Mouse (Mus musculus) c-Kit-positive CD71-positive TER-119-positive erythroid progenitor cells, embryonic 14.5 days (primary cell): Measurements from ENCODE around the gene Tsku.

Experiments used
- DNase-seq: peaks from one replicate; pipeline ENCODE4 v3.0.0-alpha.2; 2013; ENCODE audit warnings: low spot score

Tsku gene

DNA sequence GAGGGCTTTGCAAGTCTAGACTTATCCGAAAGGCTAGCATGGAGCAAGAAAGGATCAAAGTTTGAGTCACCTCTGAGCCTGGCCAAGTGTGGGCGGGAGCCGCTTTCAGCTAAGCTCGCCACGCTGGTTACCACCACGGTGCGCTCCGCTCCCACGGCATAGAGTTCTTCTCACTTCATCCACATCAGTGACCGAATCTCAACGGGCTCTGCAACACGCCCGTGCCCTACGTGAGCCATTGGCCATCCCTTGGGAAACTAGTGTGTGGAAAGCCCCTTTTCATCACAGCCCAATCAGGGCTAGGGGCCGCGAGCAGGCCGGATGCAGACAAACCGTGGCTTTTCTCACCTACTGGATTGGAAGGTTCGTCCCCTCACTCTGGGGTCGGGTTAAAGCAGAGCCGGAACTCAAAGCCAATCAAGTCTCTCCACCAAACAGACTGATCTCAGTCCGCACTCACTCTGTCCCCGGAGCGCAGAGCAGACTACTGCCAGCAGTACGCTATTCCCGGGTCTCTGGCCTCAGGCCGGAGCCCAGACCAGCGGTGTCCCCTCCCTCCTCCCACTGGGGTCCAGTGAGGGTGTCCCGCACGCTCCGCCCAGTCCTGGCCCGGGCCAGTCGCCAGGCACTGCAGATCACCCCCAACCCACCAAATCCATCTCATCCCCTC lies 1.0 kb downstream of the Tsku start:
- no peak for DNase-seq

DNA sequence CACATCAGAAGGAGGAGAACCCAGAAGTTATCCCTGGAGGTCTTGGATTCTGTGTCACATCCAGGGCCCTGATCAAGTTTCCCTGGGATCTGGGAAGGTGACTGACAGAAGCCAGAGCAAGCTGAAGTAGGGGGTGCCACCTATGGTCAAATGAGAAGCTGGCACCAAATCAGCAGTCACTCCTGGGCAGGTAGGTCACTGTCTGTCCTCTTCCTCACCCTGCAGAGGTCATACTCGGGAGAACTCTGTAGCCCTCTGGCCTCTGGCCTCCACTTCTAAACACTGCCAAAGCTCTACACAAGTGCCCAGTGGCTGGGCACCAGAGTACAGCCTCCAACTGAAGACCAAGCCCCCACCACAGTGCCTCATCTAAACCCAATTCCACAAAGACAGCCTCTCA lies 3.1 kb downstream of the Tsku start:
- DNase-seq = no peak

DNA sequence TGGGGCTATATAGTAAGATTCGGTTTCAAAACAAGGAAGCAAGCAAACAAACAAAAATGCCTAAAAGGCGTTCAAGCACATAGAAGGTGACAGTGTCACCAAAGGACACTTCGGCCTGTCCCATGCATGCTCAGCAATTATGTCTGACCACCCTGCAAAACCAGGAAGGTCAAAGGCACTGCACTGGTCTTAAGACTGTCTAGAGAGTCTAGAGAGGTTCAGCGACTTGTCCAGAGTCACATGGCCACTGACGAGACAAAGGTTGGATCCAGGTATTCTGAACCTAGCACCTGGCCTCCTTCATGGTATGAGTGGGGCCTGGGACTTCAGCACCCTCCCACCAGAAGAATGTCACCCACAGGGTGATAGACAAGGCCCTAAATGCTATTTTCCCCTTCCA lies 3.8 kb downstream of the Tsku start:
- DNase-seq = no peak

DNA sequence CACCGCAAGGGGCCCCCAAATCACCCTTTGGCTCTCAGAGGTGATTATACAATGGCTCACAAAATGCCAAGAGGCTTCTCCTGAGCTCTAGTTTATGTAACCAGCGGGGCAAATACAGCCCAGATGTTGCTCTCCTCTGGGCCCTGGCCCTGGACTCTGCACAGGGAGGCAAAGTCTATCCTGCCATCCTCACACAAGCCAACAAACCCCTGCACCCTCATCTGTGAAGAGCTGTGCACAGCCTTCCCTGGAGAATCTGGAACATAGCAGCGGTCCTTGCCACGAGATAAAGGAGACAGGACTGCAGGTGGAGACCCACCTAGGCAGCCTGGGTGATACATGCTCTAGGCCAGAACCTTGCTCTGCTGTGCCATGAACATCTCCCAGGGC lies 6.2 kb downstream of the Tsku start:
- DNase-seq = no peak

DNA sequence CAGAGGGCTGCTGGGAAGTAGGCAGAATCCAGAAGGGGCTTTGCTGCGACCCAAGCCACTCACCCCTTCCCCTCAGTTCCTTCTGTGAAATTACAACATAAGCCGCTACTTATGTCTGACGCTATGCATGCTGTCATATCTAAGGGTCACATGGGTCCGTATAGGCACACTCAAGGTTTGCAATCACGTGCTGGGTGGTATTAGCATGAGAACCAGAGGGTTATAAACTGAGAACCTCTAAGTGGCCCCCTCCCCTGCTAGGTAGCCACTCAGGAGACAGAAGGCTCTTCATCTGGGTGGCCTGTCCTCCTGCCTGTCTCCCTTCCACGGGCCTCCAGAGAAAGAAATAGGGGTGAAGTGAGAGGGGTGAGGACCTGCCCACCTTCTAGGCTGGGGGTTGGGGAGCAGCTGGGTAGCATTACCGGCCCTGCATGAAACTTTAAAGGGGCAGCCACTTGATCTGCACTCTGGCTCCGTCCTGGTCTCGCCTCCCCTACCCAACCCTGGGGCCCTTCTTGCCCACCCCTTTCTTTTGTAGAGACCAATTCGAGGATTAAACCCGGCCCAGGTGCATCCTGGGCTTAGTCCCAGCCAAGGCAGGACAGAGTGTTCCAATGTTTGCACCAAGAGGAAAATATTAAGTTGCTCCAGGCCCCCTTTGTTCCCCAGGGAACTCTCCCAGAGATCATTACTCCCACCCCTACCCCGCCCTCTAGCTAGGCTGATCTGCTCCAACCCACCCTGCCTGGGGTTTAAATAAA lies 6.8 kb downstream of the Tsku start:
- no peak for DNase-seq

DNA sequence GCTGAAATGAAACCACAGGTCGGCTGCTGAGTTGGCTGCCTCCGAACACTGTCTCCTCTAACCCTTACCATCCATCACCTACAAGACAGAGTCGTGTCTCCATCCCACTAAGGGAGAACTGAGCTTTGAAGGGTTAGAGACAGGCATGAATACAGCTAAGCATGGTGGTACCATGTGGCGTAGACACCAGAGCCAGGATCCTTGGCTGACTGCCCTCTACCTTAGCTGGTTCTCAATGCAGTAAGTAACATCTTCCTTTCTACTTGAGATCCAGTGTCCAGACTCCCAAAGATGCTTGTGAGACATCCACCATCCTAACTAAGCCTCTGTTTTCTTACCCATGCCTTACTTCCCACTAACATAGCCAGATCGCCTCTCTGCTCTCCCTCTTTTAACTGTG lies 7.5 kb downstream of the Tsku start:
- DNase-seq = no peak

DNA sequence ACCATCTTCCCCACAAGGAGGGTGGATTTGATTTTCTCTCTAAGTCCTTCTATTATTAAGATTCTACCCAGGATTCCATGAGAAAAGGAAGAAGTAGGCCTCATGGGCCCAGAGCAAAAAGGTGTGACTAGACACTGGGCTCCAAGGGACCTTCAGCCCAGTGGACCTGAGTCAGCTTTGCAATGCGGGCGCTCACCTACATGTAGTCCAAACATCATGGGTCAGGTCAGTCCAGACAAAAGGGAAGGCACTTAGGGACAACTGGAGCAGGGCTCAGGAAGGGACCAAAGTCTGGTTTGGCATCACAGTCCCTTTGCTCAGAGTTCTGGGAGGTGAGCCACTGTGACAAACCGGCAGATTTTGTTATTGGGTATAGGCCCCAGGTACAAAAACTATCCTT lies 9.6 kb downstream of the Tsku start:
- DNase-seq = no peak

DNA sequence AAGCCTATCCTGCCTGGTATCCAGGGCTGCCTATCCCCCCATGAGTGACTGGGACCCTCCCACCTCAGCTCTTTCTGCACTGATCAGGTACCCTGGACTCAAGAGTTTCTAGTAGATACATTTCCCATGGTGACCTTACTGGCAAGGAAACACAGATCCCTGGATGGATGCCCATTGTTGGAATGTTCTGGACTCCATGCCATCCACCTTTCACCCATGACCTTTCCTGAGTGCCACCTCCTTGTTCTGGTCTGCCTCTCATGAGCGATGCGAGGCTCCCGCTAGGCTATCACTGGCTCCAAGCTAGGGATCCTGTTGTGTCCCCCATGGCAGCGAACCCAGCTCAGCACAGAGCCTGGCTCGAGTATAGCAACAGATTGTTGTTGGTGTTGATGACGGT lies 11.3 kb downstream of the Tsku start:
- no peak for DNase-seq

DNA sequence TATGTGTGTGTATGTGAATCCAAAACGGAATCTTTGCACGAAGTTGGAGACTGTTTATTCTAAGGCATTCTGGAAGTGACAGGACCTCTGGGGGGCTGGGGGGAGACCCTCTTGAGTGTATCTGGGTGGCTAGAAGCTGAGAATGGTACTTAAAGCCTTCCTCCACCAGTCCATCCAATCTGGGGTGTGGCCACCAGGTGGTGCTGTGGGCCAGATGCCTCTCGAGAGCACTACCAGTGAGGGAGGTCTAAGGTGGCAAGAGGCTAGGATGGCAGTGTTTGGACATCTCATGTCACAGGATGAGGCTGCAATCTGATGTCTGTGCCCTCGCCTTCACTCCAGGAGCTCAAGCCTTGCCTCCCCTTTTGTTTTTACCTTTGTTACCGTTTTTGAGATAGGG lies 12.0 kb downstream of the Tsku start:
- DNase-seq = peak; percentile 73

DNA sequence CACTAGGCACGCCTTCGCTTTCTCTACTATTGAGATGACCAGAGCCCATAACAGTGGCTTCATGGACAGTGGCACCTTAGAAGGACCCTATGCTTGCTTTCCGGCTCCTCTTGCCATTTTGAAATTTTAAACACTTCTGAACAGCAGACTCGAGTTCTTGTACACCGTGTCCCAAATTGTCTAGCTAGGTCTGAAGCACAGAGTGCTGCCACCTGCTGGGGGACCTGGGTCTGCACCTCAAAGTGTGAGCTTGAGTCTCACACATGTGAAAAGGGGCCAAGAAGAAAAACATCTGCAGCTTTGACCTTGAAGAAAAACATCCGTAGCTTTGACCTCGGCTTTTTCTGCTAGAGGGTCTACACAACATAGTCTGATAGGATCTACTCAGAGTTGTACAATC lies 13.1 kb downstream of the Tsku start:
- DNase-seq = peak; percentile 67

DNA sequence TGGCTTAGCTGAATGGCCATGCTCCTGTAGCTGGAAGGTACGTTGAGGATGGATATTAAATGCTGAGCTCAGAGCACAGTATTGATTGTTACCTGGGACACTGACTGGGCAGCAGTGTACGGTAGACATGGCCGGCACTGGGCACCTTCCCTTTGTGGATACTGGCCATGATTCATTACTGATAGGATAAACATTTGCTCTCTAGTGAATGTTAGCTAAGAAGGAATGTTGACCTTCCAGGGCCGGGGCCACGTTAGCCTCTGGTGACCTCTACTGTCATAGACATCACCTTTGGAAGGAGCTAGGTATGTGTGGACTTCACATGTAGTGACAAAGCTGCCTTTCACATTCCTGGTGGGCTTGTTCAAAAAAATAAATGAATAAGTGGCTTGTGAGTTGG lies 13.7 kb downstream of the Tsku start:
- DNase-seq = no peak

DNA sequence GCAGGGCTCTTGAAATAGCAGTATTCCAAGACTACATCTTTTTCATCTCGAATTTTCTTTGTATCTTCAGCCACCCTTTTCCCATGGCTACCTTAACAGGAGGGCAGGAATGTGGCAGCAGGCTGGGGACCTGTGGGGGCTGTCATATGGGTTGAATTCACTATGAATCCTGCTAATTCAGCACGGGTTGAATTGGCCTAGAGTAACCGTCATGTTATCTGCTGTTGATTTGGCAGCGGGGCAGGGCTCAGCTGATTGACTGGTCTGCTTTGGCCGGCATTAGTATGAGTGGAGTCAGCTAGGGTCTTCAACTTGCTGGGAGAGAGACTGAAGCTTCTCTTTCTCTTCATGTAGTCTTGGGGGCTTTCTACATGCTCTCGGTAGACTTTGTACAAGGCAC lies 16.1 kb downstream of the Tsku start:
- DNase-seq = no peak

DNA sequence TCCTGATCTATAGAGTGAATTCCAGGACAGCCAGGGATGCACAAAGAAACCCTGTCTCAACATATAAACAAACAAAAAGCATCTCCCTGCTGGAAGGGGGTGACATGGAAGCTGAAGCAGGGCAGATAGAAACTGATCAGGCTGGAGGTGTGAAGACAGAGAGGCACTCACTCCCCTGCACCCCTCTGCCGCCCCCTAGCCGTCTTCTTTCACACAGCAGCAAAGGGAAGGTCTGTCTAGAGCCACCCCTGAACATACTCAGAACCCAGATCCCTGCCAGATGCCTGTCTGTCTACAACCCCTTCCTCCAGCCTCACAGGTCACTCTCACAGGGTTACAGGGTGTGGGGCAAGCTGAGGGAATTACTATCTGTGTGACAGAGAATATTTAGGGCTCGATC lies 16.8 kb downstream of the Tsku start:
- DNase-seq = peak; percentile 63

DNA sequence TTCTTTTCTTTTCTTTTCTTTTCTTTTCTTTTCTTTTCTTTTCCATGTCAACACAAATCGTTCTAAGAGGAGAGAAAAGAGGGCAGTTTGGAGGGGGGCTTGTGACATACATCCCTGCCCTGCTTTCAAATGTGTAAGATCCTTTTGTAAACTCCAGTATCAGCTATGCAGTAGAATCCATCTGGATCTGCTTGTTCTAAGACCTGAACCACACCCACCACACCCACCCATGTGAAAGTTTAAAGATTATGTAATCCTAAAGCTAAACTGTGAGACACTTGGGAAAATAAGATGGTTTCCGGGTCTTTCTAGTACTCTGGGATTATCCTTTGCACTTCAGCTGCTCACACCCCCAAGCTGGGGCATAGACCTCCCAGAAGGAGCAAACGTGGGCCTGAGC lies 18.9 kb downstream of the Tsku start:
- peak; percentile 70 for DNase-seq

DNA sequence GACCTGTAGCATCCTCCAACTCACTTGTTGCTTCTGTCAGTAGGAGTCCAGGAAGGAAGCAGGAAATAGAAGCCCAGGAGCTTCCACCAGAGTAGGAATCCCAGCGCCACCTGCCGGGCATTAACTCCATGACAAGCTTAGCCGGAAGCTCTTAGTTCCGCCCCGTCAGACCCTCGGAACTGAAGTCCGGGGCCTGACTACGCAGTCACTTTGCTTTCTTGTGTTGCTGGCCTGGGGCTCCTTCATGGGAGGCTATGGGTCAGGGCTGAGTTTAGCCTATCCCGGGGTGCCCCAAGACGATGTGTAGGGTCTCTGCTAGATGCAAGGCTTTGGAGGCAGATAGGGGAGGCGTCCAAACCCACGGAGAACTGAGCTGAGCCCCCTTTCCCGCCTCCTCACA lies 19.7 kb downstream of the Tsku start:
- peak; percentile 91 for DNase-seq

DNA sequence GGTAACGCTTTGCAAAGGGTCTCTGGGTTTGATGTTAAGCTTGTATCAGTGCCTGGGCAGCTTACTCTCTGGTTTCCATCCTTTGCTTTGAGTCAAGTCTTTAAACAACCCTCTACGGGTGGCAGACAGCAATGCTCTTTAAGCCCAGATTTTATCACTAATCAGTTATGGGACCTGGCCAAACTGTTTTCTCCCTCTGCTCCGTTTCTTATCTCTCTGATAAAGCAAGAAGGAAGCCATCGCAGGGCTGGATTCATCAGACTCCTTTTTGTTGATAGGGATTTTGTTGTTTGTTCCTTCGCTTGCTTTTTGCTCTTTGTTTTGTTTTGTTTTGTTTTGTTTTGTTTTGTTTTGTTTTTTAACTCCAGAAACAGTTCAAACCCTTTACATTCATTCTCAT lies 20.8 kb downstream of the Tsku start:
- no peak for DNase-seq

DNA sequence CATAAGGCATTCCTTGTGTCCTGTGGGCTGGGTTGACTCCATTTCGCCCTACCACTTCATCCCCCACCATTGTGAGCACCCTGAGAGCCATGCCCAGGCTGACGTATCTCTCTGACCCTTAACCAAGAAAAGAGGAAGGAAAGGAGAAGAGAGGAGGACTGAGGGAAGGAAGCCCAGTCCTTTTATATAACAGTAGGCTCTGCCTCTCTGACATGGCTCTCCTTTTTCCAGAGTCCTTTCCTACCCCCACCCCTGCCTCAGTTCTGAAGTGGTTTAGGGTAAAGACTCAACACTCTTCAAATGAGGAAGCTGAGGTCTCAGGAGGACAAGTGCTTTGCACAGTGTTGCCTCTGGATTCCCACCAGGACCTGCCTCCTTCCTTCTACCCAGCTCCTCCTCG lies 27.1 kb downstream of the Tsku start:
- DNase-seq = no peak

DNA sequence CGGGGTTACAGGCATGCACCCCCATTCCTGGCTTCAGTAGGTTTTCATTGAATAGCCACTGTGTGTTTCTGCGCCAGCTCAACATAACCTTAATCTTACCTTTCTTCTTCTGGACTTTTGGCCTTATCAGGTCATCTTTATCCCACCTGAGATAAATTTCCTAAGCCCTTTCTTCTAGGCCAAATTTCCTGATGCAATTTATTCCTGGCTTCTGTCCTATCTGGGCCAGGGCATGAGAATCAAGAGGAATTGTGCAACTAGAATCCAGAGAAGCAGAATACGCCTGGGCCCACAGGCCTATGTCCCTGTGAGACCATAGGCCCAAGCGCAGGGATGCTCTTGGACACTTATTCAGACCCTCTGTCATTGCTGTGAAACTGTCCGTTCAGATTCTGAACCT lies 27.6 kb downstream of the Tsku start:
- DNase-seq = no peak

DNA sequence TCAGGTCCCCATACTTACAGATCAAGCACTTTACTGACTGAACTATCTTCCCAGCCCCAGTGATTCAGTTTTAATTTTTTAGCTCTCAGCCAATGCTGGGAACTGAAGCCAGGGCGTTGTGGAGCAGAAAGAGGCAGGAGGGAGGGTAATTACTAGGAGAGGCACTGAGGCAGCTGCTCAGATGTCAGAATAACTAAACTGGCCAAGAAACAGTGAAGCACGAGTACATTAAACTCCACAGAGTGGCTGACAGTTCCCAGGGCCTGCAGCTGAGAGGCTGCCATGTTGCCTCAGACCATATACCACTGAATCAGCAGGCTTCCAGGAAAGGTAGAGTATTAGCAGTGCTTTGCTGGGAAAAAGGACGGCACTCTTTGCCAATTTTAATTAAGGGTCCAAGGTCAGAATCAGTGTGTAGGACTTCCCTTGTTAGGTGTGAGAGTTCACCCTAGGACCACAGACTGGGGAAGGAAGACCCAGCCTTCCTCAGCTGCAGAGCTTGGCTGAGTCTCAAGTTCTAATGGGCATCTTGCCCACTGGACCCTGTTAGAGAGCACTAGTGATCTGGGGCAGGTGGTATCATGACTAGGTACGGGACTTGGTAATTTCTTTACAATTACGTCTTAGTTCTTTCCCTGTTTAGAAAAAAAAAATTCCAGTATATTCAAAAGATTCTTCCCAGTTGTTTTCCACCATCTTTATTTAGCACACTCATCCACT lies 28.3 kb downstream of the Tsku start:
- no peak for DNase-seq

DNA sequence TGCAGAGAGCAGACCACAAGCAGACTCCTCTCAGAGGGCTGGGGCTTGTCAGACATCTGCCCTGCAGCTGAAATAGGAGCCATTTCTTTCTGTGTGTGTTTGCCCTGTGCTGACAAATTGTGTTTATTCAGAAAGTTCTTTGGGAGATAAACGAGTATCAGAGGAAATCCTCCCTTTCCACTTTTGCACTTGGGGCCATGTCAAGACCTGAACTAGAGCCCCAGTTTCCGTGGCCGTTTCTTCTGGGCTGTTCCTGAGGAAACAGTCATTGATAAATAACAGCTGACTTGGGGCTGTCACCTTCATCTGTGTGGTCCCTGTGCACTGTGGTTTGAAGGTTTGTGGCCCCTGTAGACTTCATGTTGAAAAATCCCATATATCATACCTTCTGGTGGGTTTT lies 29.2 kb downstream of the Tsku start:
- no peak for DNase-seq

DNA sequence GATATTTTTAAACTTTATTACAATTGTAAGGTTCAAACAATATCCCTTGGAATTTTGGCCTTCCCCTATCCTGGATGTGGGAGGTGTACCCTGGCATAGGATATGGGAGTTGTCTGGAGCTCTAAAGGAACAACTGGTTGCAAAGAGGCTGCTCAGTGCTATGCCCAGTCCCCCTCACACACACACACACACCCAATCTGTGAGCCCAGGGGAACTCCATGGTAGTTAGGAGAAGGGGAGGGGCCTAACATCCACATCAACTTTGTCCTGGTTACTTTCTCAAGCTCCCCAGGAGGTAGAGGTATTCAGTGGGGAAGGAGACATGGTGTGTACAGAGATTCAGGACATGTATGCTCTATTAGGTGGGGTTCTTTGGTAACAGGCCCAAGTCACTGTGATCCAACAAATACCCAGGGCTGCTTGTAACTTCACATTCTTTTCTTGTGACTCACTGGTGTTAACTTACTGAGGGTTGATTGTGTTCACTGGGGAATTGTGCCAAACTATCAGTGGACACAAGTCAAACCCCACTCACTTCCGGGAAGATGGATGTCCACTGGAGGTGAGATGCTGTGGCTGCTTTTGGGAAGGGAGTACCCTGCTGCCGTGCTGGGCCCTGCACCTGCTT lies 30.6 kb downstream of the Tsku start:
- peak; percentile 52 for DNase-seq

DNA sequence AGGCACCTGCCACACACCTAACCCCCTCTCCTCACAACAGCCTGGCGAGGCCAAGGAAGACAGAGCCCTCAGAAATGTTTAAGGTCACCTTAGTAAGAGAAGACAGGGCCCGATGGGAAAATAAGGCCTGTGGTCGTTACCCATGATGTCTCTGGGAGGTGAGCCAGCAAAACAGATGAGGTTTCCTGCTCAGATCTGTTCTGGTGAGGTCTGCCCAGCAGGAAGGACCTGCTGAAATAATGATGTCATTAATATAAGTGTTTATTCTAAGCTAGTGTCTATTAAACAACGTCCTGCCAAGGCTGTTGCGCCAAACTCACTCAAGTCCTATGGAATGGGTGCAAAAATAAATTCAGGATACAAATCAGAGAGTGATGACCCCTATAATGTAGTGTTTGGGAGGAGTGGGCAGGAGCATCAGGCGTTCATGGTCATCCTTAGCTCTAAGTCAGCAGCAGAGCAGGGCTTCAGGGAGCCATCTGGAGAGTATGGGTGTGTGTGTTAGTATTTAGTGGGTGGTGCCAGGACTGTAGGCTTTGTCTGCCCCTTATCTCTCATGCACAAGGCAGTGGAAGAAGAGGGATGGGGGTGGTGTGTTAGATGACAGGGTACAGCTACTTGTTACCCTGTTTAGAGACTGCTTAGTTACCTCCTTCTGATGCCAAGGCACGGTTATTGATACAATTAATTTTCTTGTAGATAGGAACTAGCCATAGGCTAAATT lies 31.3 kb downstream of the Tsku start:
- DNase-seq = peak; percentile 84
